Mouse (Mus musculus): ENCODE measurements around the gene Topaz1. TPM values are rescaled to one million over a fixed set of nuclear protein-coding genes. Genes with fewer than 3 reads are reported as not detected.
"Not testable (repeated sequence)": the region's sequence is repeated elsewhere in the genome, so short reads cannot be mapped to it uniquely, and the experiment has no call there.

The Topaz1 gene
- polyA plus RNA-seq, 1 experiment from 2014 or later = not detected

- Histone ChIP-seq H3K27me3 (ENCODE audit: control insufficient read depth, insufficient read depth, low read length) (no peaks in the 10 kb centered on the region), H3K9me3 (ENCODE audit: control insufficient read depth, low read length) (no peaks in the 10 kb centered on the region), H3K9ac (ENCODE audit: low read length) (no peak overlapping the region), H3K4me3 (ENCODE audit: low read depth, low read length) (no peak overlapping the region), H3K4me2 (ENCODE audit: low read depth, low read length, severe bottlenecking) (no peak overlapping the region), H3K27ac (ENCODE audit: low read depth, low read length) (no peak overlapping the region), H3K36me3 (ENCODE audit: control insufficient read depth, insufficient read depth, low read length) (peaks cover 15% of the 10 kb centered on the region; the same call in 1 of the 2 replicates), H3K4me1 (replicated peaks; ENCODE audit: control insufficient read depth, insufficient read depth, low read length) (no peaks in the 10 kb centered on the region)
- ATAC-seq (replicated peaks; ENCODE audit: low FRiP score) (no peak), DNase-seq (ENCODE audit: low spot score) (no peak)
- WGBS = 86% methylated on average over 3 of the region's 3 CpGs
Measured at GRCm38 (mm10) chr9:122845621-122846020, 98.5 kb downstream of the Topaz1 start.

GRCm38 (mm10) chr9:122846156-122846555 is 99.0 kb downstream of the Topaz1 start:
- DNase-seq (ENCODE audit: low spot score) (no peak), ATAC-seq (replicated peaks; ENCODE audit: low FRiP score) (no peak)
- no peaks in the 10 kb centered on the region for H3K4me1 ChIP-seq (replicated peaks; ENCODE audit: control insufficient read depth, insufficient read depth, low read length)
- no peak overlapping the region for H3K4me3 ChIP-seq (ENCODE audit: low read depth, low read length)
- no peaks in the 10 kb centered on the region for H3K27me3 ChIP-seq (ENCODE audit: control insufficient read depth, insufficient read depth, low read length)
- H3K36me3 ChIP-seq (ENCODE audit: control insufficient read depth, insufficient read depth, low read length) = peaks cover 16% of the 10 kb centered on the region; the same call in 1 of the 2 replicates
- H3K4me2 ChIP-seq (ENCODE audit: low read depth, low read length, severe bottlenecking) = no peak overlapping the region
- H3K9me3 ChIP-seq (ENCODE audit: control insufficient read depth, low read length) = no peaks in the 10 kb centered on the region
- H3K27ac ChIP-seq (ENCODE audit: low read depth, low read length) = no peak overlapping the region
- H3K9ac ChIP-seq (ENCODE audit: low read length) = no peak overlapping the region

GRCm38 (mm10) chr9:122847811-122848311 is 100.7 kb downstream of the Topaz1 start:
- H3K36me3 ChIP-seq (ENCODE audit: control insufficient read depth, insufficient read depth, low read length) = peaks cover 31% of the 10 kb centered on the region
- not testable (repeated sequence) for H3K4me2 ChIP-seq (ENCODE audit: low read depth, low read length, severe bottlenecking); ATAC-seq (replicated peaks; ENCODE audit: low FRiP score); H3K4me1 ChIP-seq (replicated peaks; ENCODE audit: control insufficient read depth, insufficient read depth, low read length); DNase-seq (ENCODE audit: low spot score); H3K27ac ChIP-seq (ENCODE audit: low read depth, low read length); H3K27me3 ChIP-seq (ENCODE audit: control insufficient read depth, insufficient read depth, low read length); H3K9me3 ChIP-seq (ENCODE audit: control insufficient read depth, low read length); H3K9ac ChIP-seq (ENCODE audit: low read length); H3K4me3 ChIP-seq (ENCODE audit: low read depth, low read length)
- WGBS = 94% methylated on average over 5 of the region's 8 CpGs

Other genes with a start within 250 kb of the Topaz1 start
- gene Tcaim, start 58.2 kb downstream of the Topaz1 start, polyA plus RNA-seq (2014; fragmentation: Nextera tagmentation; extraction: Ambion mirVana) = 5.6 and 6.0 TPM in 2 replicates
- 0.67 TPM in 1 of 2 replicates, not detected in the other for gene Gm35549, start 96.7 kb downstream of the Topaz1 start, polyA plus RNA-seq (2014; fragmentation: Nextera tagmentation; extraction: Ambion mirVana)
- 75.9 and 81.8 TPM in 2 replicates for gene Zfp445, start 118.7 kb downstream of the Topaz1 start, polyA plus RNA-seq (2014; fragmentation: Nextera tagmentation; extraction: Ambion mirVana)
- gene Zkscan7, start 138.3 kb downstream of the Topaz1 start, polyA plus RNA-seq (2014; fragmentation: Nextera tagmentation; extraction: Ambion mirVana) = 5.5 and 5.7 TPM in 2 replicates
- gene Zfp105, start 175.7 kb downstream of the Topaz1 start, polyA plus RNA-seq (2014; fragmentation: Nextera tagmentation; extraction: Ambion mirVana) = 32.2 and 34.8 TPM in 2 replicates
- 28.9 and 31.9 TPM in 2 replicates for gene 1110059G10Rik, start 203.7 kb downstream of the Topaz1 start, polyA plus RNA-seq (2014; fragmentation: Nextera tagmentation; extraction: Ambion mirVana)
- 93.9 and 109 TPM in 2 replicates for gene Kif15, start 203.7 kb downstream of the Topaz1 start, polyA plus RNA-seq (2014; fragmentation: Nextera tagmentation; extraction: Ambion mirVana)